Mouse (Mus musculus) CH12.LX (cell line): ENCODE data around the gene Ptpn20.

Experiments used
- CTCF ChIP-seq, 2 experiments: IDR thresholded peaks in 1 of 2; conservative IDR thresholded peaks in 1 of 2; 2 replicates each; pipeline ENCODE4 v1.5.1; 2011 to 2012; ENCODE audit warnings: low read depth in 2 of 2, low read length in 2 of 2, improper control_type of control experiment in 1 of 2, inconsistent platforms in 1 of 2, mild to moderate bottlenecking in 1 of 2, moderate library complexity in 1 of 2
- MEF2A ChIP-seq: IDR thresholded peaks from 2 replicates; pipeline ENCODE4 v1.6.1; 2014; ENCODE audit warnings: low read depth, mild to moderate bottlenecking, inconsistent platforms, low read length, improper control_type of control experiment, borderline replicate concordance
- POLR2A ChIP-seq: IDR thresholded peaks from 2 replicates; pipeline ENCODE4 v1.6.1; 2011; ENCODE audit warnings: low read depth, mild to moderate bottlenecking, improper control_type of control experiment, low read length
- USF1 ChIP-seq: IDR thresholded peaks from 2 replicates; pipeline ENCODE4 v1.6.1; 2014; ENCODE audit warnings: low read depth, mild to moderate bottlenecking, inconsistent platforms, low read length, improper control_type of control experiment

- TF ChIP-seq CTCF (conservative IDR thresholded peaks at IDR 0.05 in 1 of 2, IDR thresholded peaks at IDR 0.05 in 1 of 2; ENCODE audit: low read depth in 2 of 2, low read length in 2 of 2): no peak
- TF ChIP-seq MEF2A: no peak
- no peak for TF ChIP-seq USF1
- TF ChIP-seq POLR2A: no peak
Observed at GRCm38 (mm10) chr14:33683701-33684100, 94.7 kb downstream of the Ptpn20 start.
